Mouse (Mus musculus) C2C12 (cell line): Measurements from ENCODE around the gene Coq8a.

Experiments
- CTCF ChIP-seq: IDR thresholded peaks from one replicate; pipeline ENCODE4 v1.5.1; 2011; ENCODE audit not compliant: control insufficient read depth, insufficient read depth, insufficient read length
- MAX ChIP-seq: IDR thresholded peaks from one replicate; pipeline ENCODE4 v1.6.1; 2011; ENCODE audit warnings: mild to moderate bottlenecking, control low read depth
- USF1 ChIP-seq: IDR thresholded peaks from one replicate; pipeline ENCODE4 v1.6.1; 2011; ENCODE audit warnings: low read depth, mild to moderate bottlenecking, control low read depth, moderate library complexity

DNA sequence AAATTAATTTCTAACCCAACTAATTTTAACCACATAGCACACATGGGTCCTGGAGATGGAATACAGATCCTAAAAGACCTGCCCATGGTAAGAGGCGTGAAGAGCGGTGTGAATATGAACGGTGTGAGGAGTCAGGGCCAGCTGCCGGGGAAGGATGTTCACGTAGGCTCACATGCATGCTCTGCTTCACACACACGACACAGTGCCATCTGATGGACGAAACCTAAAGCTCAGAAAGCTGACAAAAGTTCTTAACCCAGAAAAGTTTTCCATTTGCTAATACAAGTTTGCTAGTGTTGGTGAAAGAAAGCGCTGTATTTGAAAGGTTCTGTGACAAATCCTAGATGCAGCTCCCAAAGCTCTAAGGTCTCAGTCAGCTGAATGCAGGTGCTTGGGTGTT, 48.2 kb downstream of the Coq8a start:
- no peak for TF ChIP-seq USF1
- TF ChIP-seq CTCF, result no peak
- TF ChIP-seq MAX, result no peak
